In genomic region chr12:79724875-79725274, GRCm38 (mm10) we compare ENCODE assay signal across 26 mouse cellular contexts.
A peak's percentile ranks its signal among the peaks of the same experiment; 100 is the strongest.
DNase-seq lines count a peak whose midpoint lies in the region; ATAC-seq and TF ChIP-seq lines count a peak whose summit lies in the region.
"Had no signal": no experiment of that assay in that cellular context is flagged by ENCODE, and none has a peak within 500 bp of the region (broad histone marks: within the 10 kb centered on the region; RNA-seq: fewer than 3 reads in every experiment).

No protein-coding gene starts in this region.

- intact Hi-C loops in gastrocnemius, adult 2 months (cut with DNase I), result no loop called here

- TF ChIP-seq POLR2A in MEL (IDR thresholded peaks at IDR 0.05; ENCODE audit: control insufficient read depth in 1 of 2, insufficient read depth in 1 of 2, low read depth in 1 of 2, low read length in 2 of 2, poor library complexity in 1 of 2), result no peak

- peaks cover 0 to 5% of the 10 kb centered on the region in 2 experiments; a peak in 2 of 4 replicates for H3K36me3 ChIP-seq in MEL (ENCODE audit: control insufficient read depth in 1 of 2, insufficient read depth in 2 of 2, low read length in 2 of 2)
- no peaks in the 10 kb centered on the region for H3K36me3 ChIP-seq in midbrain, embryonic 14.5 days (ENCODE audit: control insufficient read depth, insufficient read depth, low read length)
- H3K36me3 ChIP-seq: embryonic facial prominence, embryonic 13.5 days; forebrain, embryonic 12.5 days; hindbrain, embryonic 13.5 days; intestine, embryonic 15.5 days had no signal

- no peaks in the 10 kb centered on the region for H3K9me3 ChIP-seq in MEL (replicated peaks; ENCODE audit: insufficient read depth, low read length)
- H3K9me3 ChIP-seq in midbrain, embryonic 14.5 days (ENCODE audit: control insufficient read depth, low read length), result peaks cover 15% of the 10 kb centered on the region
- H3K9me3 ChIP-seq: intestine, embryonic 15.5 days had no signal

- TF ChIP-seq RAD21 in MEL (IDR thresholded peaks at IDR 0.05; ENCODE audit: low read depth, low read length), result no peak

- no peaks in the 10 kb centered on the region for H3K79me2 ChIP-seq in MEL (ENCODE audit: control insufficient read depth, insufficient read depth, low read length, poor library complexity)

- no peak overlapping the region for H3K9ac ChIP-seq in MEL (ENCODE audit: control insufficient read depth, low read depth, low read length, poor library complexity, severe bottlenecking)
- H3K9ac ChIP-seq in midbrain, embryonic 14.5 days (replicated peaks; ENCODE audit: low read length), result no peak overlapping the region
- H3K9ac ChIP-seq: embryonic facial prominence, embryonic 13.5 days; forebrain, embryonic 12.5 days; forebrain, embryonic 15.5 days; hindbrain, embryonic 13.5 days; intestine, embryonic 15.5 days had no signal

- H3K4me3 ChIP-seq in gastrocnemius, adult 2 months, result no peak overlapping the region
- H3K4me3 ChIP-seq in MEL (ENCODE audit: control insufficient read depth in 1 of 2, insufficient read depth in 1 of 2, low read depth in 2 of 2, low read length in 2 of 2), result no peak overlapping the region
- no peak overlapping the region for H3K4me3 ChIP-seq in midbrain, embryonic 14.5 days (replicated peaks; ENCODE audit: low read depth, low read length)
- H3K4me3 ChIP-seq: embryonic facial prominence, embryonic 10.5 days; embryonic facial prominence, embryonic 13.5 days; erythroblast, embryonic 14.5 days; forebrain, embryonic 12.5 days; forebrain, embryonic 15.5 days; hindbrain, embryonic 10.5 days; hindbrain, embryonic 13.5 days; intestine, embryonic 15.5 days had no signal

- no peak for TF ChIP-seq CTCF in gastrocnemius, adult 2 months (IDR thresholded peaks at IDR 0.05)
- no peak for TF ChIP-seq CTCF in MEL (IDR thresholded peaks at IDR 0.05 in 2 of 3, conservative IDR thresholded peaks at IDR 0.05 in 1 of 3; ENCODE audit: control insufficient read depth in 1 of 3, insufficient read depth in 1 of 3, low read depth in 2 of 3, low read length in 3 of 3, poor library complexity in 1 of 3, severe bottlenecking in 1 of 3)

- no peaks in the 10 kb centered on the region for H3K27me3 ChIP-seq in MEL (ENCODE audit: control insufficient read depth in 1 of 2, insufficient read depth in 2 of 2, low read length in 2 of 2)
- no peaks in the 10 kb centered on the region for H3K27me3 ChIP-seq in midbrain, embryonic 14.5 days (ENCODE audit: control insufficient read depth, insufficient read depth, low read length)
- H3K27me3 ChIP-seq: embryonic facial prominence, embryonic 13.5 days; forebrain, embryonic 12.5 days; forebrain, embryonic 15.5 days; hindbrain, embryonic 13.5 days; intestine, embryonic 15.5 days; Patski had no signal

- no peak for DNase-seq in gastrocnemius, adult 2 months
- DNase-seq in gastrocnemius, postnatal 4 days (ENCODE audit: low spot score in 2 of 2), result no peak
- DNase-seq in MEL (ENCODE audit: low read depth, low spot score), result peak; percentile 53
- no peak for DNase-seq in neural tube, embryonic 10.5 days (ENCODE audit: extremely low spot score, low spot score)
- DNase-seq in embryo, embryonic 11 days, result no peak
- no peak for DNase-seq in midbrain, embryonic 14.5 days
- DNase-seq: adrenal gland, postnatal 10 days; adrenal gland, postnatal 36 days; cerebellum, adult 18-20 months; cerebellum, adult 9-10 months; cerebellum, postnatal 14 days; gastrocnemius, postnatal 14 days; heart, postnatal 36 days had no signal

- TF ChIP-seq EP300 in MEL (IDR thresholded peaks at IDR 0.05; ENCODE audit: low read depth in 1 of 2, low read length in 2 of 2), result peak; percentile 24 to 46; a peak in 1 of 4 replicates

- ATAC-seq in granulocyte monocyte progenitor cell, adult 5-6 weeks (replicated peaks; ENCODE audit: poor library complexity, severe bottlenecking), result peak; percentile 22; the same call in 1 of the 2 replicates
- ATAC-seq in neutrophil, adult 5-6 weeks (ENCODE audit: extremely low read depth, insufficient number of reproducible peaks, low FRiP score, poor library complexity, severe bottlenecking), result peak; percentile 71
- ATAC-seq in midbrain, embryonic 14.5 days (ENCODE audit: low FRiP score, low TSS enrichment), result no peak
- ATAC-seq: forebrain, embryonic 15.5 days; hindbrain, embryonic 16.5 days; intestine, embryonic 15.5 days; Patski had no signal

- H3K27ac ChIP-seq in gastrocnemius, adult 2 months, result peak overlapping the region; percentile 61
- no peak overlapping the region for H3K27ac ChIP-seq in MEL (ENCODE audit: control insufficient read depth, low read depth, low read length)
- H3K27ac ChIP-seq in midbrain, embryonic 14.5 days (replicated peaks; ENCODE audit: low read depth, low read length), result no peak overlapping the region
- H3K27ac ChIP-seq: embryonic facial prominence, embryonic 10.5 days; embryonic facial prominence, embryonic 13.5 days; forebrain, embryonic 12.5 days; forebrain, embryonic 15.5 days; hindbrain, embryonic 10.5 days; hindbrain, embryonic 13.5 days; intestine, embryonic 15.5 days had no signal

- H3K4me2 ChIP-seq in midbrain, embryonic 14.5 days (ENCODE audit: low read length), result no peak overlapping the region
- H3K4me2 ChIP-seq: embryonic facial prominence, embryonic 13.5 days; forebrain, embryonic 12.5 days; forebrain, embryonic 15.5 days; heart, embryonic 11.5 days; hindbrain, embryonic 13.5 days; intestine, embryonic 15.5 days had no signal

- peaks cover 2 to 4% of the 10 kb centered on the region in 2 experiments; a peak in 2 of 4 replicates for H3K4me1 ChIP-seq in MEL (ENCODE audit: control insufficient read depth in 1 of 2, insufficient read depth in 2 of 2, low read length in 2 of 2)
- H3K4me1 ChIP-seq in midbrain, embryonic 14.5 days (ENCODE audit: control insufficient read depth, insufficient read depth, low read length), result no peaks in the 10 kb centered on the region
- H3K4me1 ChIP-seq: intestine, embryonic 15.5 days had no signal

TF ChIP-seq in MEL, 35 proteins besides CTCF, POLR2A, EP300 and RAD21:
- peak; percentile 56 for TF ChIP-seq ELF1 (IDR thresholded peaks at IDR 0.05; ENCODE audit: low read depth, low read length)
- no peak for TF ChIP-seq TAL1 (IDR thresholded peaks at IDR 0.05; ENCODE audit: low read length)
- 0 out of 2 replicates have a peak, but pooled peaks have one; percentile 17 for TF ChIP-seq SIN3A (IDR thresholded peaks at IDR 0.05; ENCODE audit: low read length)
- no peak for TF ChIP-seq KAT2A (conservative IDR thresholded peaks at IDR 0.05; ENCODE audit: low read depth, low read length)
- no peak for TF ChIP-seq NELFE (IDR thresholded peaks at IDR 0.05; ENCODE audit: low read depth, low read length)
- TF ChIP-seq POLR2AphosphoS5 (IDR thresholded peaks at IDR 0.05; ENCODE audit: borderline replicate concordance, low read depth, low read length), result no peak
- peak; percentile 65 for TF ChIP-seq GATA1 (IDR thresholded peaks at IDR 0.05; ENCODE audit: low read depth, low read length)
- TF ChIP-seq MYB (IDR thresholded peaks at IDR 0.05; ENCODE audit: low read depth, low read length), result no peak
- no peak for TF ChIP-seq POLR2AphosphoS2 (IDR thresholded peaks at IDR 0.05; ENCODE audit: low read length)
- TF ChIP-seq ZNF384 (IDR thresholded peaks at IDR 0.05; ENCODE audit: low read depth, low read length), result no peak
- no peak for TF ChIP-seq ZMIZ1 (IDR thresholded peaks at IDR 0.05; ENCODE audit: low read depth, low read length)
- no peak for TF ChIP-seq CHD2 (IDR thresholded peaks at IDR 0.05; ENCODE audit: low read length)
- TF ChIP-seq USF2 (IDR thresholded peaks at IDR 0.05; ENCODE audit: borderline replicate concordance in 1 of 2, insufficient read depth in 1 of 2, low read depth in 1 of 2, low read length in 2 of 2), result no peak
- no peak for TF ChIP-seq ZKSCAN1 (IDR thresholded peaks at IDR 0.05; ENCODE audit: low read depth, low read length)
- no peak for TF ChIP-seq E2F4 (IDR thresholded peaks at IDR 0.05; ENCODE audit: borderline replicate concordance, low read depth, low read length)
- peak; percentile 62; the same call in 1 of the 2 replicates for TF ChIP-seq RCOR1 (IDR thresholded peaks at IDR 0.05; ENCODE audit: low read depth, low read length)
- TF ChIP-seq BHLHE40 (IDR thresholded peaks at IDR 0.05; ENCODE audit: borderline replicate concordance, low read depth, low read length), result no peak
- no peak for TF ChIP-seq USF1 (IDR thresholded peaks at IDR 0.05; ENCODE audit: low read depth, low read length)
- no peak for TF ChIP-seq MYC (IDR thresholded peaks at IDR 0.05; ENCODE audit: low read depth, low read length)
- no peak for TF ChIP-seq CHD1 (IDR thresholded peaks at IDR 0.05; ENCODE audit: low read depth, low read length)
- no peak for TF ChIP-seq NRF1 (IDR thresholded peaks at IDR 0.05; ENCODE audit: insufficient read depth, low read depth, low read length, poor library complexity, severe bottlenecking)
- no peak for TF ChIP-seq UBTF (IDR thresholded peaks at IDR 0.05; ENCODE audit: borderline replicate concordance, insufficient read depth, low read depth, low read length)
- 0 out of 2 replicates have a peak, but pooled peaks have one; percentile 25 for TF ChIP-seq ETS1 (IDR thresholded peaks at IDR 0.05; ENCODE audit: low read depth, low read length)
- 0 out of 2 replicates have a peak, but pooled peaks have one; percentile 35 for TF ChIP-seq MAX (IDR thresholded peaks at IDR 0.05; ENCODE audit: low read length)
- no peak for TF ChIP-seq HCFC1 (IDR thresholded peaks at IDR 0.05; ENCODE audit: low read depth, low read length)
- TF ChIP-seq TBP (IDR thresholded peaks at IDR 0.05; ENCODE audit: low read depth, low read length), result no peak
- no peak for TF ChIP-seq MEF2A (IDR thresholded peaks at IDR 0.05; ENCODE audit: extremely low read depth, insufficient replicate concordance, low read depth, low read length, poor library complexity, severe bottlenecking)
- no peak for TF ChIP-seq MAFK (IDR thresholded peaks at IDR 0.05; ENCODE audit: borderline replicate concordance, low read depth, low read length)
- TF ChIP-seq MAZ (IDR thresholded peaks at IDR 0.05; ENCODE audit: low read depth, low read length), result no peak
- no peak for TF ChIP-seq ZC3H11A (IDR thresholded peaks at IDR 0.05; ENCODE audit: low read depth, low read length)
- no peak for TF ChIP-seq SMC3 (IDR thresholded peaks at IDR 0.05; ENCODE audit: low read depth, low read length)
- TF ChIP-seq GABPA (IDR thresholded peaks at IDR 0.05; ENCODE audit: low read depth, low read length), result no peak
- TF ChIP-seq MXI1 (IDR thresholded peaks at IDR 0.05; ENCODE audit: low read depth, low read length), result peak; percentile 25; the same call in 1 of the 2 replicates
- no peak for TF ChIP-seq TCF12 (IDR thresholded peaks at IDR 0.05; ENCODE audit: low read depth, low read length)
- TF ChIP-seq JUND (IDR thresholded peaks at IDR 0.05; ENCODE audit: low read depth, low read length), result no peak
